Comparison of ENCODE assay signal across 18 mouse cellular contexts in the genomic region with DNA sequence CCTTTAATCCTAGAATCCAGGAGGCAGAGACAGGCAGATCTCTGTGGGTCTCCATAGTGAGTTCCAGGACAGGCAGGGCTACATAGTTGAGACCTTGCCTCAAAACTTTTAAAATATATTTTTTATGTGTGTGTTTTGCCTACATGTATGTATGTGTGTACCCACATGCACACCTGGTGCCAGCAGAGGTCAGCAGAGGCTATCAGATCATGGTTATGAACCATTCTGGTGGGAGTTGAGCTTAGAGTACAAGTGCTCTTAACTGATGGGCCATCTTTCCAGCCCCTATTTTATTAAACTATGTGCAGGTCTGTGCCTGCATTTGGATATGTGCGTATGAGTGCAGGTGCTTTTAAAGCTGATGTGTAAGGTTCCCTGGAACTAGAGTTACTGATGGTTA. TPM values are rescaled to one million over a fixed set of nuclear protein-coding genes. Genes with fewer than 3 reads are reported as not detected.
DNase-seq lines count a peak whose midpoint lies in the region; ATAC-seq and TF ChIP-seq lines count a peak whose summit lies in the region.
"Had no signal": no experiment of that assay in that cellular context is flagged by ENCODE, and none has a peak within 500 bp of the region (broad histone marks: within the 10 kb centered on the region; RNA-seq: fewer than 3 reads in every experiment).

No protein-coding gene starts in this region.

- H3K79me2 ChIP-seq in MEL (ENCODE audit: control insufficient read depth, insufficient read depth, low read length, poor library complexity), result peaks cover 5% of the 10 kb centered on the region; the same call in 1 of the 2 replicates

- H3K27me3 ChIP-seq in liver, embryonic 14.5 days (ENCODE audit: control insufficient read depth, insufficient read depth, low read length), result no peaks in the 10 kb centered on the region
- H3K27me3 ChIP-seq in liver, embryonic 11.5 days (replicated peaks; ENCODE audit: control insufficient read depth, insufficient read depth, low read length), result no peaks in the 10 kb centered on the region
- no peaks in the 10 kb centered on the region for H3K27me3 ChIP-seq in MEL (ENCODE audit: control insufficient read depth in 1 of 2, insufficient read depth in 2 of 2, low read length in 2 of 2)
- no peaks in the 10 kb centered on the region for H3K27me3 ChIP-seq in splenic B cell, adult 2 months (ENCODE audit: control insufficient read depth, insufficient read depth, low read length, poor library complexity, severe bottlenecking)
- H3K27me3 ChIP-seq: hindbrain, embryonic 15.5 days had no signal

- H3K9me3 ChIP-seq in liver, embryonic 14.5 days (ENCODE audit: control insufficient read depth, low read length), result no peaks in the 10 kb centered on the region
- no peaks in the 10 kb centered on the region for H3K9me3 ChIP-seq in liver, embryonic 11.5 days (ENCODE audit: control insufficient read depth, low read length)
- H3K9me3 ChIP-seq in MEL (replicated peaks; ENCODE audit: insufficient read depth, low read length), result no peaks in the 10 kb centered on the region
- H3K9me3 ChIP-seq: G1E; hindbrain, embryonic 15.5 days had no signal

- H3K36me3 ChIP-seq in liver, embryonic 14.5 days (replicated peaks; ENCODE audit: control insufficient read depth, insufficient read depth, low read depth), result peaks cover 88% of the 10 kb centered on the region
- H3K36me3 ChIP-seq in liver, embryonic 11.5 days (ENCODE audit: control insufficient read depth, insufficient read depth, low read length), result peaks cover 78% of the 10 kb centered on the region
- peaks cover 0 to 74% of the 10 kb centered on the region in 2 experiments; a peak in 2 of 4 replicates for H3K36me3 ChIP-seq in MEL (ENCODE audit: control insufficient read depth in 1 of 2, insufficient read depth in 2 of 2, low read length in 2 of 2)
- peaks cover 37% of the 10 kb centered on the region for H3K36me3 ChIP-seq in splenic B cell, adult 2 months (ENCODE audit: control insufficient read depth, insufficient read depth, low read length, poor library complexity, severe bottlenecking)

- no peak overlapping the region for H3K27ac ChIP-seq in liver, embryonic 14.5 days
- H3K27ac ChIP-seq in liver, embryonic 11.5 days (ENCODE audit: low read depth, low read length), result no peak overlapping the region
- H3K27ac ChIP-seq in MEL (ENCODE audit: control insufficient read depth, low read depth, low read length), result no peak overlapping the region
- H3K27ac ChIP-seq: hindbrain, embryonic 15.5 days; macrophage had no signal

- H3K4me3 ChIP-seq in liver, embryonic 14.5 days (ENCODE audit: insufficient read depth in 1 of 2, low read depth in 2 of 2, low read length in 2 of 2), result no peak overlapping the region
- H3K4me3 ChIP-seq in liver, embryonic 11.5 days (ENCODE audit: low read depth, low read length), result no peak overlapping the region
- no peak overlapping the region for H3K4me3 ChIP-seq in MEL (ENCODE audit: control insufficient read depth in 1 of 2, insufficient read depth in 1 of 2, low read depth in 2 of 2, low read length in 2 of 2)
- H3K4me3 ChIP-seq: hindbrain, embryonic 15.5 days had no signal

- H3K4me2 ChIP-seq in liver, embryonic 14.5 days (ENCODE audit: low read depth), result no peak overlapping the region
- H3K4me2 ChIP-seq in liver, embryonic 11.5 days, result no peak overlapping the region
- H3K4me2 ChIP-seq: hindbrain, embryonic 15.5 days had no signal

- ATAC-seq in liver, embryonic 14.5 days (ENCODE audit: insufficient read depth), result no peak
- ATAC-seq in liver, embryonic 11.5 days (replicated peaks; ENCODE audit: low FRiP score), result no peak
- ATAC-seq: forebrain, embryonic 14.5 days had no signal

- DNase-seq in liver, embryonic 14.5 days (ENCODE audit: low read depth in 3 of 3, low spot score in 3 of 3), result no peak
- DNase-seq in liver, embryonic 11.5 days (ENCODE audit: low spot score), result no peak
- DNase-seq in B cell, adult 2 months, result peak; percentile 35 to 48
- no peak for DNase-seq in MEL (ENCODE audit: low read depth, low spot score)
- peak; percentile 62 for DNase-seq in splenic B cell, adult 2 months (ENCODE audit: low read depth, low spot score)
- DNase-seq in adrenal gland, postnatal 4 days (ENCODE audit: low spot score in 2 of 2), result no peak
- DNase-seq in left cerebral cortex, postnatal 14 days (ENCODE audit: low spot score in 2 of 2), result no peak
- DNase-seq: cerebellum, adult 18-20 months; right cerebral cortex, adult 18-20 months had no signal

- H3K9ac ChIP-seq in liver, embryonic 14.5 days (replicated peaks), result no peak overlapping the region
- no peak overlapping the region for H3K9ac ChIP-seq in liver, embryonic 11.5 days (ENCODE audit: low read depth, low read length)
- no peak overlapping the region for H3K9ac ChIP-seq in MEL (ENCODE audit: control insufficient read depth, low read depth, low read length, poor library complexity, severe bottlenecking)
- H3K9ac ChIP-seq: hindbrain, embryonic 15.5 days had no signal

- WGBS in liver, embryonic 14.5 days (ENCODE audit: insufficient replicate concordance), result 81% methylated on average over 1 of the region's 1 CpGs
- 88% methylated on average over 1 of the region's 1 CpGs for WGBS in liver, embryonic 11.5 days

- no peaks in the 10 kb centered on the region for H3K4me1 ChIP-seq in liver, embryonic 14.5 days (replicated peaks; ENCODE audit: control insufficient read depth in 2 of 2, insufficient read depth in 2 of 2, low read length in 1 of 2)
- no peaks in the 10 kb centered on the region for H3K4me1 ChIP-seq in liver, embryonic 11.5 days (replicated peaks; ENCODE audit: control insufficient read depth, insufficient read depth, low read length)
- H3K4me1 ChIP-seq in MEL (ENCODE audit: control insufficient read depth in 1 of 2, insufficient read depth in 2 of 2, low read length in 2 of 2), result no peaks in the 10 kb centered on the region; a peak in 1 of 4 replicates
- H3K4me1 ChIP-seq: hindbrain, embryonic 15.5 days had no signal

- intact Hi-C loops in left cerebral cortex, postnatal 14 days (cut with DNase I), result loop anchor here (5.0 kb wide), 1 partner anchor 62 kb away; no protein-coding TSS in a partner anchor

- peak; percentile 29 for TF ChIP-seq CTCF in liver, embryonic 14.5 days (IDR thresholded peaks at IDR 0.05; ENCODE audit: low read depth)
- TF ChIP-seq CTCF in MEL (IDR thresholded peaks at IDR 0.05 in 2 of 3, conservative IDR thresholded peaks at IDR 0.05 in 1 of 3; ENCODE audit: control insufficient read depth in 1 of 3, insufficient read depth in 1 of 3, low read depth in 2 of 3, low read length in 3 of 3, poor library complexity in 1 of 3, severe bottlenecking in 1 of 3), result peak in 1 of 3 experiments; percentile 27; a peak in 1 of 6 replicates

- no peak for TF ChIP-seq POLR2A in MEL (IDR thresholded peaks at IDR 0.05; ENCODE audit: control insufficient read depth in 1 of 2, insufficient read depth in 1 of 2, low read depth in 1 of 2, low read length in 2 of 2, poor library complexity in 1 of 2)

- TF ChIP-seq EP300 in liver, embryonic 14.5 days (IDR thresholded peaks at IDR 0.05; ENCODE audit: low read depth), result no peak
- TF ChIP-seq EP300 in MEL (IDR thresholded peaks at IDR 0.05; ENCODE audit: low read depth in 1 of 2, low read length in 2 of 2), result no peak

- peak; percentile 11 for TF ChIP-seq RAD21 in MEL (IDR thresholded peaks at IDR 0.05; ENCODE audit: low read depth, low read length)

RNA-seq across cellular contexts. Expression of gene Eif3c, which starts 11.4 kb away (rescaled TPM):
- polyA plus RNA-seq in liver, embryonic 14.5 days (2012; rRNA removed), result 45.7 and 58.0 TPM in 2 replicates
- polyA plus RNA-seq in liver, embryonic 14.5 days (2014; fragmentation: Nextera tagmentation; extraction: Ambion mirVana), result 94.4 and 96.2 TPM in 2 replicates
- 195 and 201 TPM in 2 replicates for polyA plus RNA-seq in liver, embryonic 11.5 days (2014; fragmentation: Nextera tagmentation; extraction: Ambion mirVana)
- 233 and 270 TPM in 2 replicates for total RNA-seq in MEL (2012; rRNA removed)
- 100 to 1,000 TPM; 404 to 819 TPM for polyA plus RNA-seq in MEL (2012; ENCODE audit: insufficient read depth in 1 of 2, insufficient read length in 2 of 2, low read depth in 1 of 2, low replicate concordance in 2 of 2, missing spikeins in 1 of 2)
- total RNA-seq in adrenal gland, postnatal 4 days (2021), result 100 to 1,000 TPM; 255 to 260 TPM
- 100 to 1,000 TPM; 182 to 186 TPM for total RNA-seq in left cerebral cortex, postnatal 14 days (2021)

RNA-seq across cellular contexts. Expression of gene Apobr, which starts 29.9 kb away (rescaled TPM):
- polyA plus RNA-seq in liver, embryonic 14.5 days (2012; rRNA removed), result 1.2 and 1.6 TPM in 2 replicates
- 0.69 TPM in 2 replicates for polyA plus RNA-seq in liver, embryonic 14.5 days (2014; fragmentation: Nextera tagmentation; extraction: Ambion mirVana)
- 0.68 and 1.4 TPM in 2 replicates for polyA plus RNA-seq in liver, embryonic 11.5 days (2014; fragmentation: Nextera tagmentation; extraction: Ambion mirVana)
- 0.23 and 0.56 TPM in 2 replicates for total RNA-seq in MEL (2012; rRNA removed)
- polyA plus RNA-seq in MEL (2012; ENCODE audit: insufficient read depth in 1 of 2, insufficient read length in 2 of 2, low read depth in 1 of 2, low replicate concordance in 2 of 2, missing spikeins in 1 of 2), result 1 to 10 TPM in 1 of 2 experiments, not detected in 1; 5.4 TPM
- 1 to 10 TPM; 1.1 to 1.2 TPM for total RNA-seq in adrenal gland, postnatal 4 days (2021)
- total RNA-seq in left cerebral cortex, postnatal 14 days (2021), result under 1 TPM; 0.26 to 0.32 TPM

RNA-seq across cellular contexts. Expression of gene Cln3, which starts 30.8 kb away (rescaled TPM):
- polyA plus RNA-seq in liver, embryonic 14.5 days (2012; rRNA removed), result 8.4 and 8.8 TPM in 2 replicates
- 7.2 and 9.7 TPM in 2 replicates for polyA plus RNA-seq in liver, embryonic 14.5 days (2014; fragmentation: Nextera tagmentation; extraction: Ambion mirVana)
- 19.7 and 25.2 TPM in 2 replicates for polyA plus RNA-seq in liver, embryonic 11.5 days (2014; fragmentation: Nextera tagmentation; extraction: Ambion mirVana)
- 16.2 and 20.5 TPM in 2 replicates for total RNA-seq in MEL (2012; rRNA removed)
- polyA plus RNA-seq in MEL (2012; ENCODE audit: insufficient read depth in 1 of 2, insufficient read length in 2 of 2, low read depth in 1 of 2, low replicate concordance in 2 of 2, missing spikeins in 1 of 2), result 10 to 100 TPM in 1 of 2 experiments, not detected in 1; 61.9 TPM
- total RNA-seq in adrenal gland, postnatal 4 days (2021), result 10 to 100 TPM; 30.7 to 32.1 TPM
- 10 to 100 TPM; 20.4 to 21.5 TPM for total RNA-seq in left cerebral cortex, postnatal 14 days (2021)

RNA-seq across cellular contexts. Expression of gene Il27, which starts 39.9 kb away (rescaled TPM):
- polyA plus RNA-seq in liver, embryonic 14.5 days (2012; rRNA removed), result 0.07 TPM in 1 of 2 replicates, not detected in the other
- polyA plus RNA-seq in liver, embryonic 14.5 days (2014; fragmentation: Nextera tagmentation; extraction: Ambion mirVana), result not detected in 2 replicates
- not detected in 2 replicates for polyA plus RNA-seq in liver, embryonic 11.5 days (2014; fragmentation: Nextera tagmentation; extraction: Ambion mirVana)
- not detected in 2 replicates for total RNA-seq in MEL (2012; rRNA removed)
- polyA plus RNA-seq in MEL (2012; ENCODE audit: insufficient read depth in 1 of 2, insufficient read length in 2 of 2, low read depth in 1 of 2, low replicate concordance in 2 of 2, missing spikeins in 1 of 2), result under 1 TPM in 1 of 2 experiments, not detected in 1; 0.07 TPM
- not detected for total RNA-seq in adrenal gland, postnatal 4 days (2021)
- not detected for total RNA-seq in left cerebral cortex, postnatal 14 days (2021)
- total RNA-seq: G1E; liver, adult 2 months had no signal
- polyA plus RNA-seq: forebrain, embryonic 14.5 days; G1E; gonadal fat pad, adult 2 months; heart, postnatal 0 days; hindbrain, embryonic 15.5 days; kidney, embryonic 16.5 days; testis, adult 2 months had no signal

RNA-seq across cellular contexts. Expression of gene Atxn2l, which starts 51.6 kb away (rescaled TPM):
- polyA plus RNA-seq in liver, embryonic 14.5 days (2012; rRNA removed), result 41.3 and 42.9 TPM in 2 replicates
- polyA plus RNA-seq in liver, embryonic 14.5 days (2014; fragmentation: Nextera tagmentation; extraction: Ambion mirVana), result 17.3 and 24.3 TPM in 2 replicates
- 71.4 and 75.7 TPM in 2 replicates for polyA plus RNA-seq in liver, embryonic 11.5 days (2014; fragmentation: Nextera tagmentation; extraction: Ambion mirVana)
- 40.8 and 52.1 TPM in 2 replicates for total RNA-seq in MEL (2012; rRNA removed)
- 100 to 1,000 TPM; 218 to 821 TPM for polyA plus RNA-seq in MEL (2012; ENCODE audit: insufficient read depth in 1 of 2, insufficient read length in 2 of 2, low read depth in 1 of 2, low replicate concordance in 2 of 2, missing spikeins in 1 of 2)
- total RNA-seq in adrenal gland, postnatal 4 days (2021), result 100 to 1,000 TPM; 109 to 127 TPM
- total RNA-seq in left cerebral cortex, postnatal 14 days (2021), result 100 to 1,000 TPM; 116 to 119 TPM

Comparison
In these comparisons a context has a peak if more than half of its experiments do, and no peak if none do; other contexts are left out.
1. DNase-seq: peak in B cell, adult 2 months (2 of 2) and splenic B cell, adult 2 months (single experiment); none in liver, embryonic 14.5 days (0 of 3), liver, embryonic 11.5 days (single experiment), MEL (single experiment), adrenal gland, postnatal 4 days (0 of 2) and left cerebral cortex, postnatal 14 days (0 of 2).